Mouse (Mus musculus): ENCODE data around the gene Serpinh1.
"Not testable (repeated sequence)": the region's sequence is repeated elsewhere in the genome, so short reads cannot be mapped to it uniquely, and the experiment has no call there.

GRCm38 (mm10) chr7:99374325-99374724 is 21.3 kb upstream of the Serpinh1 start:
- not testable (repeated sequence) for TF ChIP-seq GATA1 (IDR thresholded peaks at IDR 0.05; ENCODE audit: borderline replicate concordance, low read length); FLI1 (IDR thresholded peaks at IDR 0.05; ENCODE audit: low read length)

Measured in megakaryocyte, embryonic 14.5 days (primary cell).